Mouse (Mus musculus) myocyte (in vitro differentiated cells): ENCODE data around the gene Slc22a8.

Experiments used
- E2F4 ChIP-seq: IDR thresholded peaks from one replicate; pipeline ENCODE4 v1.6.1; 2011; ENCODE audit warnings: mild to moderate bottlenecking, control low read depth, moderate library complexity; ENCODE audit not compliant: insufficient read depth
- MAX ChIP-seq: IDR thresholded peaks from one replicate; pipeline ENCODE4 v1.6.1; 2011; ENCODE audit warnings: low read depth, mild to moderate bottlenecking, control low read depth
- MYOG ChIP-seq, 3 experiments: IDR thresholded peaks; one replicate each; pipeline ENCODE4 v1.6.1; 2011; ENCODE audit warnings: control low read depth in 2 of 3, low read depth in 2 of 3, mild to moderate bottlenecking in 2 of 3; ENCODE audit not compliant: insufficient read length in 2 of 3, control insufficient read depth in 1 of 3, insufficient read depth in 1 of 3
- POLR2A ChIP-seq: IDR thresholded peaks from one replicate; pipeline ENCODE4 v1.6.1; 2011; ENCODE audit warnings: low read depth, mild to moderate bottlenecking, control low read depth, moderate library complexity; ENCODE audit not compliant: insufficient read length
- REST ChIP-seq: IDR thresholded peaks from one replicate; pipeline ENCODE4 v1.6.1; 2011; ENCODE audit warnings: mild to moderate bottlenecking, control low read depth, moderate library complexity; ENCODE audit not compliant: insufficient read depth, insufficient read length
- TCF12 ChIP-seq: IDR thresholded peaks from one replicate; pipeline ENCODE4 v1.6.1; 2011; ENCODE audit warnings: mild to moderate bottlenecking, control low read depth; ENCODE audit not compliant: poor library complexity, insufficient read depth, severe bottlenecking
- USF1 ChIP-seq: IDR thresholded peaks from one replicate; pipeline ENCODE4 v1.6.1; 2011; ENCODE audit warnings: low read depth, mild to moderate bottlenecking, control low read depth, moderate library complexity

GRCm38 (mm10) chr19:8572485-8572884 is 18.6 kb upstream of the Slc22a8 start:
- TF ChIP-seq POLR2A (no peak), REST (no peak), E2F4 (no peak), MAX (no peak), USF1 (no peak), TCF12 (no peak), MYOG (IDR thresholded peaks at IDR 0.05; ENCODE audit: control insufficient read depth in 1 of 3, insufficient read depth in 1 of 3, insufficient read length in 2 of 3, low read depth in 2 of 3) (no peak)
